Mouse (Mus musculus) lung, postnatal 25 days (tissue): Measurements from ENCODE around the gene Arl10.

Experiments used
- DNase-seq: peaks from one replicate; pipeline ENCODE4 v3.0.0; 2022; ENCODE audit warnings: low spot score

Arl10 gene

GRCm38 (mm10) chr13:54574854-54575481 is at the start of gene Arl10:
Arl10 (plus strand) TSS chr13:54575015.
- peak; percentile 74 for DNase-seq

DNA sequence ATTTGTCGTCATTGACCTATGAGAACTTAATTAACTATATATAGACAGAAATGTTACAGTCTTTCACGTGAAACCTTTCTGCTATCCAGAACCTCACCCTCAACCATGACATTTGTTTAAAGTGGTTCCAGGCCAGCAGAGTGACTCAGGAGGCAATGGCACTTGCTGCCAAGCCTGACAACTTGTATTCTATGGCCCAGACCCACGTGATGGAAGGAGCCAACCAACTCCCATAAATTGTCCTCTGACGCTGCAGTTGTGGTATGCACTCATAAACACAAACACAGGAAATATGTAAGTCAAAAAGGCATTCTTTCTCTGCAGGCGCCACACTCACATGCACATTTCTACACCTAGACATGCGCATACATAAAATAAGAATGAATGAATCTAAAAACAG is 47.7 kb upstream of the Arl10 start:
- DNase-seq: no peak

DNA sequence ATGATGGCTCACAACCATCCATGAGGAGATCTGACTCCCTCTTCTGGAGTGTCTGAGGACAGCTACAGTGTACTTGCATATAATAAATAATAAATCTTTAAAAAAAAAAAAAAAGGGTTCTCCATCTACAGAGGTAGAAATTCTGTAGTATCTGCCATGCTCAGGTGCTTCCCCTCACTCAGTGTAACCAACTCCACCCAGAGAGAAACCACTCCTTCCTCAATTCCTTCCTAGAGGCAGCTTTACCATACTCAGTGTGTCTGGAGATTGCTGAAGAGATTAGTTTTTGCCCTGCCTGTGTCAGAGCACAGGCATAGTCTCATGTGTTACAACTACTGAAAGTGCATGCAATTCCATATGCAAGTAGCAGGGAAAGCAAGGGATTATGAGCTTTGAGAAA is 42.7 kb upstream of the Arl10 start:
- DNase-seq: no peak

DNA sequence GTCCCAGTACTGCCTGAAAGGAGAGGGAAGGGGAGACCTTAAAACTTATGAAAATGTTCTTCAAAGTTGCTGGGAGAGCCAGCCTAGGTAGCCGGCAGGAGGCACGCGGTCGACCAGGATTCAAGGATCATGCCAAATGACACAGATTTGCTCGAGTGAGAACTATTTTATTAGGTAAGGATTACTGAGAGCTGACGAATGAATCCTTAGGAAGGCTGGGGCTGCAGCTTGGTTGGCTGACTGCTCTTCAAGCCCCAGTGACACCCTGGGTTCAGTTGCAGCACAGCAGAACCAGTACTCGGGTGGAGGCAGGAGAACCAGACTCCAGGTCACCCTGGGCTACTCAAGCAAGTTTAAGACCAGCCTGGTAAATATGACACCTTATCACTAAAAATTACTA is 26.8 kb upstream of the Arl10 start:
- no peak for DNase-seq

DNA sequence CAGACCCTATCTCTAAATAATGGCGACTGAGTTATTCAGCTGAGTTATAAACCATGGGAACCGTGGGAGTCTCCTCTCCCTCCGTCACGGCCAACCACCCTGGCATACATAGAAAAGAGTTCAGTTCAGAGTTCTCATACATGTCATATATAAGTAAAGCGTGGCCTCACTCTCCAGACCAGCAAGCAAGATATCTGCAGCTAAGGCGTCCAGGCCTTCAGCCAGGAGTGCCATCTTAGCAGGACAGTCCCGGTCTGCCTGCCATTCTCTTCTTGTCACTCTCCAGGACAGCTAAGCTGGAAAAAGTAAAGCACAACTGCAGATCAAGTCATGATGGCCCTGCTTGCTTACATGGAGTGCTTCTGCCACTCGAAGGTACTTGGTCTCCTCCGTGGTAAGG is 18.6 kb upstream of the Arl10 start:
- DNase-seq: no peak

- DNase-seq: no peak
Measured at GRCm38 (mm10) chr13:54556796-54557195, 18.0 kb upstream of the Arl10 start.

- DNase-seq: no peak
Measured at GRCm38 (mm10) chr13:54557652-54558051, 17.2 kb upstream of the Arl10 start.

- no peak for DNase-seq
Measured at GRCm38 (mm10) chr13:54559656-54560055, 15.2 kb upstream of the Arl10 start.

DNA sequence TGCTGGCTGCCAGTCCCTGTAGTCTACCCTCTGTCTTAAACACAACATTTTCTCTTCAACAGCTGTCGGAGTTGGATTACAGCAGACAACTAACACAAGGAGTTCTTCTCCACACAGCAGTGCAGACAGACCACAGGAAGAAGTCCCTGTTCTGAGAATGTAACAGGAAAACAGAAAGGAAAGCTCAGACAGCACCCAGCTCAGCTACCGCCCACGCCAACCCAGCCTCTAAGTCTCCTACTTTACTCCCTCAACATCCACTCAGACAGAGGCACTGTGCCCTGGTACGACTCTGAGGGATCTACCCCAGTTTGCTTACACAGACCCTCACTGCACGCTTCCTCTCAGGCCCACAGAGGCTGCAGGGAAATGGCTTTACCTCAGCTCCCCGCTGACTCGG is 14.2 kb upstream of the Arl10 start:
- no peak for DNase-seq

GRCm38 (mm10) chr13:54562562-54562961 is 12.3 kb upstream of the Arl10 start:
- DNase-seq: peak; percentile 18

GRCm38 (mm10) chr13:54564232-54565200 is 10.3 kb upstream of the Arl10 start:
- DNase-seq: no peak

DNA sequence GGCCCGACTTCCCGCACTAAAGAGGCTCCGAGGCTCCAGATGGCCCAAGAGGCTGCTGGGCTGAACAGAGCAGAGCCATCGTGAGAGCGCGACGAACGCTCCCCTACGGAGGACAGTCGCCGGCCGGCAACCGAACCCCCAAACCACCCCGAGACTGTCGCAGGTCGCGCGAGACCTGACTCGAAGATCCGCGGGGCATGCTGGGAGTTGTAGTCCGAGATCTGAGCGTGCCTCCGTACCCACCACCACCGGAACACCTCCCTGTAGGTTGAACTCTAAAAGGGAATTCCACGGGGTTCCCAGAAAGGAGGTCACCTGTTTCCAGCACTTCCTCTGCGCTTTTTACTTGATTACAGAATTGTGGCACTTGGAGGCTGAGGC is 9.6 kb upstream of the Arl10 start, which contains the start of gene 4833439L19Rik:
TSS of gene 4833439L19Rik (minus strand) at position 235 of the 381 bp plus-strand sequence.
- peak; percentile 96 for DNase-seq

DNA sequence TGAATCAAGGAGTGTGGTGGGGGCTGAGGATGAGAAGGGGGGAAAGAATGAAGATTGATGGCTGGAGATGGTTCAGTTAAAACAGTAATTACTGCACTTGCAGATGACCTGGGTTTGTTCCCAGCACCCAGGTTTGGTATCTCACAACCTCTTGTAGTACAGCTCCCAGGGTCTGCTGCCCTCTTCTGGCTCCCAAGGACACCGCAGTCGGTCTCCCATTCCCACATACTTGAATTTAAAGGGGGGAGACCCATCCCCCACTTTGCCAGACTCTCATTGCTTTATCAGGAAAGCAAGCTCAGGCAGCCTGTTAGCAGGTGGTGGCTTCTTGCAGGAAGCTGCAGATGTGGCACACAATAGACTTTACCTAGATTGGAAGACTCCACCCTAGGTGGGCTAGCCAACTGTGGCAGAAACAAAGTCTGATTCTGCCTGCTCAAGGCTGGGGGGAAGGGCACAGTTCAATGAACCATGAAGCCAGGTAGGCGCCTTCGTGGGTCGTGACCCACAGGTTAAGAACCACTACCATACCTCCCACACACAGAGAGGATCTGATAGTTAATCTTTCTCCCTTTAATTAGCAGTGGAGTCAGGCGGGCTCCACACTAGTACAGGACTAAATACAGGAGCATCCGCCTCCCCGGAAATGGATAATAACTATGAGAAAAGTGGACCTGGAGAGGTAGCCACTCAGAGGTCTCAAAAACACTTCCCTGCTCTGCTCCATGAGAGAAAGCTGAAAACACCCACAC is 9.0 kb upstream of the Arl10 start:
- DNase-seq: peak; percentile 50

- no peak for DNase-seq
Measured at GRCm38 (mm10) chr13:54568380-54568779, 6.4 kb upstream of the Arl10 start.

GRCm38 (mm10) chr13:54569282-54569681 is 5.5 kb upstream of the Arl10 start:
- no peak for DNase-seq

DNA sequence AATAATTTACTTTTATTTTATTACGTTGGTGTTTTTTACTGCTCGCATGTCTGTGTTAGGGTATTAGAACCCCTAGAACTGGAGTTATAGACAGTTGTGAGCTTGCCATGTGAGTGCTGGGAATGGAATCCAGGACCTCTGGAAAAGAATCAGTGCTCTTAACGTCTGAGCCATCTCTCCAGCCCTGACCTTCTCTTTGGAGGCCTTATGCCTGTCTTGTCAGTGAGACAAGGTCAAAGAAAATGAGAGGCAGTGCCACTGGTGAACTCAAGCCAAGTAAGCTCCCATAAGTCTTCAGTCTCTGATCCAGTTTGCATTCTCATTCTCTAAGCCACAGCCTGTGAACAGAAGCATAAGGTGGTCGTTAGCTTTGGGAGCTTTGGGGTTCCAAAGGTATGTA is 4.1 kb upstream of the Arl10 start:
- DNase-seq: no peak

- no peak for DNase-seq
Measured at GRCm38 (mm10) chr13:54571637-54572036, 3.2 kb upstream of the Arl10 start.

DNA sequence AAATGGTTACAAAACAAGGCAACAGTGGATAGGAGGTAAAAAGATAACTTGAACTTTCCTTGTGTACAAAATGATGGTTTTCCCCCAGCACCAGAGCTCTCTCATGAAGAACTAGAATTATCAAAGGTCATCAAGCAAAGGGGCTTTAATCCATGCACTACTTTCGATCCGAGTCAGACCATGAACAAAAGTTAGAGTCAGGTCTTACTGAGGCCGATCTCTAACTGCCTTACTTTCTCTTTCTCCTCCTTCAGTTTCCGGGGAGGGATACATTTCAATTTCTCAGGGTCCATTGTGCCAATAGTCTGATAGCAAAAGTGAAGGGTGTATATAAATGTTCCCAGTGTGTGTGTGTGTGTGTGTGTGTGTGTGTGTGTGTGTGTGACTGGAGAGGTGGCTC is 2.2 kb upstream of the Arl10 start:
- DNase-seq: no peak

DNA sequence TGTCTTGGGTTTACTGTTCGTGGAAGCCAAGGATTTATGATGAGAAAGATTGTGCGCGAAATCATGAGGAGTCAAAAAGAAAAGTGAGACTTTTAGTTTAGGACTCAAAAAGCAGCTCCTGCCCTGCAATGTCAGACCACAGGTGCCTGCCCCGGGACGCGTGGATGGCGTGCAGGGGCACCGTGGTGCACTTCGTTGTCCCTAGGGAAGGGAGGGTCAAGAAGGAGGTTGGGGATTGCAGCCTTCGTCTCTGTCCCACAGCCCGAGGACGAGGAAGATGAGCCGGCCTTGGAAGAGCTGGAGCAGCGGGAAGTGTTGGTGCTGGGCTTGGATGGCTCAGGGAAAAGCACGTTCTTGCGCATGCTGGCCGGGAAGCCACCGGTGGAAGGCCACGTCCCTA is 674 bp downstream of the Arl10 start:
- no peak for DNase-seq

- DNase-seq: no peak
Measured at GRCm38 (mm10) chr13:54577652-54578507, 3.1 kb downstream of the Arl10 start.

DNA sequence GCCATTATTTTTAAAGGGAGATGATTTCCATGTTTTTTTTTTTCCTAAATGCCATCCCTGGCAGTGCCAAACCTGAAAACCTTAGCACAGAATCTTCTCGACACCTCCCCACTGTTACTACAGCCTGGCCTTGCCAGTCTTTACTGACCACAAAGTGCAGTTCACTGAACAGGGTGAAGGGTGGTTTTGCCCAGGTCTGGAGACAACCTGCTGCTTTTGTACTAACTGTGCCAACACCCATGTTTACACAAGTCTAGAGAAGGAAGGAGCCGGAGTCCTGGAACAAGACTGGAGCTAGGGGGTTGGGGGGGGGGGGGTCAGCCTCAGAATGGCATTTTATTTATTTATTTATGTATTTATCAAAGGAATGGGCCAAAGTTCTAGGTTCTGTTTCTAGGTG is 6.6 kb downstream of the Arl10 start:
- DNase-seq: peak; percentile 46

- DNase-seq: no peak
Measured at GRCm38 (mm10) chr13:54582126-54582525, 7.3 kb downstream of the Arl10 start.
